Comparison of ENCODE assay signal across 8 mouse cellular contexts in the genomic region with DNA sequence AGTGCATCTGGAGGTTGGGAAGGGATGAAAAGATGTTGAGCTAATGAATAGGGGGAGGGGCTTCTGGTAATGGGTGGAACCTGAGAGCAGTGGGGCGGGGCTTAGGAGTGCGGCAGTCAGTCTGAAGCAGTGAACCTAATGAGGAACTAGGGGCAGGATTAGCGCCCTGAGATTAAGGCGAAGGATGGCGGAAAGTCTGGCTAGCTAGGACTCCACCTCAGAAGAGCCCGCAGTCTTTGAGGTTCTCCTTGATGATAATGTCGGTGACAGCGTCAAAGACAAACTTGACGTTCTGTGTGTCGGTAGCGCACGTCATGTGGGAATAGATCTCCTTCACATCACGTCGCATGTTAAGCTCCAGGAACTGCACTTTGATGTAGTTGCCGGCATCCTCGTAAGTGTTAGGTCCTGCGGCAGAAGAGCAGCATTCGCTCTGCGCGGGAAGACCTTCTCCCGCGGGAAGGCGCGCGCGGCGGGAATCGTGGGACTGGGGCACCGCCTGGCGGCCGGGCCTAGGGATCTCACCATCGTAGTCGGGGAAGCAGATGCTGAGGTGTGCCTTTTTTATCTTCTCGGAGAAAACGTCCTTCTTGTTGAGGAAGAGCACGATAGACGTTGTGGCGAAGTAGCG. TPM values are rescaled to one million over a fixed set of nuclear protein-coding genes. Genes with fewer than 3 reads are reported as not detected.
DNase-seq lines count a peak whose midpoint lies in the region; ATAC-seq lines count a peak whose summit lies in the region.

No protein-coding gene starts in this region.

- WGBS in hindbrain, embryonic 15.5 days: 1% methylated on average over 39 of the region's 39 CpGs

- H3K4me1 ChIP-seq in hindbrain, embryonic 15.5 days (replicated peaks): peaks cover 23% of the 10 kb centered on the region

- DNase-seq in MN1 (ENCODE audit: low spot score): peak; percentile 82
- DNase-seq in cerebellum, adult 9-11 months: peak; percentile 51
- DNase-seq in frontal cortex, postnatal 36 days (ENCODE audit: low spot score in 2 of 2): peak; percentile 67 to 74
- peak; percentile 66 to 69 for DNase-seq in left cerebral cortex, postnatal 25 days (ENCODE audit: low spot score in 2 of 2)
- DNase-seq in right cerebral cortex, postnatal 14 days: peak; percentile 80
- DNase-seq in yolk sac, embryonic 10.5 days (ENCODE audit: low spot score): peak; percentile 65

- H3K4me3 ChIP-seq in hindbrain, embryonic 15.5 days: peak overlapping the region; percentile 36

- H3K27ac ChIP-seq in hindbrain, embryonic 15.5 days (replicated peaks): no peak overlapping the region

- peaks cover 27% of the 10 kb centered on the region for H3K27me3 ChIP-seq in hindbrain, embryonic 15.5 days

- no peaks in the 10 kb centered on the region for H3K9me3 ChIP-seq in hindbrain, embryonic 15.5 days

- H3K4me2 ChIP-seq in hindbrain, embryonic 15.5 days: peak overlapping the region; percentile 70

- peak overlapping the region; percentile 35 for H3K9ac ChIP-seq in hindbrain, embryonic 15.5 days

- no peaks in the 10 kb centered on the region for H3K36me3 ChIP-seq in hindbrain, embryonic 15.5 days

- peak; percentile 57; the same call in 1 of the 2 replicates for ATAC-seq in hindbrain, embryonic 15.5 days (ENCODE audit: low FRiP score, low read depth)
- ATAC-seq in megakaryocyte-erythroid progenitor cell, adult 5-6 weeks (replicated peaks; ENCODE audit: low FRiP score, low TSS enrichment, poor library complexity, severe bottlenecking): peak; percentile 70

- intact Hi-C loops in left cerebral cortex, postnatal 25 days (cut with DNase I): loop anchor here (1.0 kb wide), 2 partner anchors 30 to 73 kb away; no protein-coding TSS in a partner anchor

RNA-seq across cellular contexts. Expression of gene Gnat1, which starts 3.7 kb away (rescaled TPM):
- 2.0 and 3.6 TPM in 2 replicates for polyA plus RNA-seq in hindbrain, embryonic 15.5 days (2015; fragmentation: Nextera tagmentation; extraction: Ambion mirVana)
- total RNA-seq in left cerebral cortex, postnatal 25 days (2021): under 1 TPM; 0.18 to 0.21 TPM
- total RNA-seq in megakaryocyte-erythroid progenitor cell, adult 5-6 weeks (2014; fragmentation: Nextera tagmentation): not detected in 2 replicates
- total RNA-seq in megakaryocyte-erythroid progenitor cell, adult 5-6 weeks (2017): 5.3 TPM in 1 of 2 replicates, not detected in the other

RNA-seq across cellular contexts. Expression of gene Slc38a3, which starts 6.5 kb away (rescaled TPM):
- 41.4 and 43.3 TPM in 2 replicates for polyA plus RNA-seq in hindbrain, embryonic 15.5 days (2015; fragmentation: Nextera tagmentation; extraction: Ambion mirVana)
- total RNA-seq in left cerebral cortex, postnatal 25 days (2021): 10 to 100 TPM; 69.9 to 81.4 TPM
- not detected in 2 replicates for total RNA-seq in megakaryocyte-erythroid progenitor cell, adult 5-6 weeks (2014; fragmentation: Nextera tagmentation)
- not detected in 2 replicates for total RNA-seq in megakaryocyte-erythroid progenitor cell, adult 5-6 weeks (2017)

RNA-seq across cellular contexts. Expression of gene Sema3f, which starts 34.5 kb away (rescaled TPM):
- 14.0 and 18.5 TPM in 2 replicates for polyA plus RNA-seq in hindbrain, embryonic 15.5 days (2015; fragmentation: Nextera tagmentation; extraction: Ambion mirVana)
- 10 to 100 TPM; 16.6 to 17.8 TPM for total RNA-seq in left cerebral cortex, postnatal 25 days (2021)
- 0.94 TPM in 1 of 2 replicates, not detected in the other for total RNA-seq in megakaryocyte-erythroid progenitor cell, adult 5-6 weeks (2014; fragmentation: Nextera tagmentation)
- not detected in 2 replicates for total RNA-seq in megakaryocyte-erythroid progenitor cell, adult 5-6 weeks (2017)

RNA-seq across cellular contexts. Expression of gene Gnai2, which starts 40.6 kb away (rescaled TPM):
- 332 and 343 TPM in 2 replicates for polyA plus RNA-seq in hindbrain, embryonic 15.5 days (2015; fragmentation: Nextera tagmentation; extraction: Ambion mirVana)
- 100 to 1,000 TPM; 214 to 221 TPM for total RNA-seq in left cerebral cortex, postnatal 25 days (2021)
- total RNA-seq in megakaryocyte-erythroid progenitor cell, adult 5-6 weeks (2014; fragmentation: Nextera tagmentation): 204 and 225 TPM in 2 replicates
- 215 and 228 TPM in 2 replicates for total RNA-seq in megakaryocyte-erythroid progenitor cell, adult 5-6 weeks (2017)

Comparison
In these comparisons a context has a peak if more than half of its experiments do, and no peak if none do; other contexts are left out.
1. RNA of gene Slc38a3, which starts 6.5 kb away (total RNA-seq): 69.9 to 81.4 TPM in left cerebral cortex, postnatal 25 days; not detected in megakaryocyte-erythroid progenitor cell, adult 5-6 weeks; every median in the first group is over 10 times any median in the second.
2. RNA of gene Sema3f, which starts 34.5 kb away (total RNA-seq): 16.6 to 17.8 TPM in left cerebral cortex, postnatal 25 days; 0.94 TPM in megakaryocyte-erythroid progenitor cell, adult 5-6 weeks; every median in the first group is over 4 times any median in the second.
3. Peak in every context shown above with its lines, with median percentiles within 50 percentile points of each other: DNase-seq.